Mouse (Mus musculus) testis, adult 2 months (tissue): ENCODE measurements around the gene Rbms1.

Experiments
- CTCF ChIP-seq: fragments of 200-500 bp; IDR thresholded peaks from 2 replicates; pipeline ENCODE4 v1.5.1; 2012; ENCODE audit warnings: low read depth, mild to moderate bottlenecking, inconsistent platforms, low read length, moderate library complexity; ENCODE audit not compliant: control insufficient read depth, insufficient read depth, insufficient replicate concordance
- POLR2A ChIP-seq: fragments of 200-500 bp; IDR thresholded peaks from 2 replicates; pipeline ENCODE4 v1.6.1; 2012; ENCODE audit warnings: low read depth, mild to moderate bottlenecking, inconsistent platforms, low read length, moderate library complexity; ENCODE audit not compliant: control insufficient read depth

DNA sequence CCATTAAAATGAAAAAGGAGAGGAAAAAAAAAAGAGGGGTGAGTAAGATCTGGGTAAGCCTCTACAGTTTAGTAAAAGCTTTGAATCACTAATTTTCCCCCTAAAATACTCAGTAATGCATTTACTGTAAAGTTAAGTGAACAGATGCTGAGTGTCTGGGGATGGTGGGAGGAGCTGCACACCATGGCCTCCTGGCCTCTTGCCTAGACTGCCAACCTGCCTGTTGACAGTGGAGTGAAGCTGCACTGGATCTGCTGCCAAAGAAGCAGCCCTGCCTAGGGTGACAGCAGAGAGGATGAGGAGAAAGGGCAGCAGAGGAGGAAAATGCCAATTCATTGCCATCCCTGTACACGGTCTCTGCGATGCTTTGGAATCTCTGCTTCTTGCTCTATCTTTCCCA lies 99.2 kb downstream of the Rbms1 start:
- no peak for TF ChIP-seq POLR2A
- TF ChIP-seq CTCF: no peak
